Mouse (Mus musculus) intestine, embryonic 15.5 days (tissue): ENCODE measurements around the gene Ppm1a. TPM values are rescaled to one million over a fixed set of nuclear protein-coding genes. Genes with fewer than 3 reads are reported as not detected.

Source experiments
- polyA plus RNA-seq: library from polyadenylated mRNA; unstranded; fragments of >200 nt; fragmentation: Nextera tagmentation; extraction: Ambion mirVana; gene quantifications from 2 replicates; pipeline ENCODE4 v1.2.1, GENCODE M21; 2015

Gene Ppm1a
- polyA plus RNA-seq, 1 experiment from 2014 or later: 56.5 TPM

Other genes with a start within 250 kb of the Ppm1a start
- 7.7 TPM in 2 replicates for gene Pcnx4, start 221.1 kb upstream of the Ppm1a start, polyA plus RNA-seq
- gene Gm4756, start 107.8 kb upstream of the Ppm1a start, polyA plus RNA-seq: 0.14 TPM in 1 of 2 replicates, not detected in the other
- gene Dhrs7, start 92.5 kb upstream of the Ppm1a start, polyA plus RNA-seq: 37.6 and 49.3 TPM in 2 replicates
- not detected in 2 replicates for gene Six6, start 182.4 kb downstream of the Ppm1a start, polyA plus RNA-seq
- 1.1 and 1.7 TPM in 2 replicates for gene 4930447C04Rik, start 183.3 kb downstream of the Ppm1a start, polyA plus RNA-seq